Mouse (Mus musculus): ENCODE data around the gene BC030867.

GRCm38 (mm10) chr11:102206481-102206880 is 42.2 kb upstream of the BC030867 start:
- no peak for TF ChIP-seq EP300 (IDR thresholded peaks at IDR 0.05; ENCODE audit: insufficient read depth, low read depth, low read length)
- no peak for TF ChIP-seq CTCF (IDR thresholded peaks at IDR 0.05)
- no peak for TF ChIP-seq POLR2A (IDR thresholded peaks at IDR 0.05; ENCODE audit: insufficient read depth, low read depth, low read length)
